Mouse (Mus musculus) forebrain, embryonic 11.5 days (tissue): ENCODE data around the gene Ccl4. TPM values are rescaled to one million over a fixed set of nuclear protein-coding genes. Genes with fewer than 3 reads are reported as not detected.

ENCODE experiments used
- ATAC-seq: fragments of 200-750 bp; cut with Nextera tagmentation; replicated peaks from 2 replicates; pipeline ENCODE4 v1.8.0; 2017; ENCODE audit warnings: moderate TSS enrichment; ENCODE audit not compliant: low FRiP score
- DNase-seq: peaks from one replicate; pipeline ENCODE4 v3.0.0-alpha.2; 2017; ENCODE audit warnings: low spot score
- H3K27ac ChIP-seq: fragments of 300-500 bp; sonication (generic); 2 replicates; pipeline ENCODE4 v1.5.1; 2014; ENCODE audit warnings: low read depth, low read length
- H3K27me3 ChIP-seq: fragments of 300-500 bp; sonication (generic); 2 replicates; pipeline ENCODE4 v1.6.1; 2014; ENCODE audit warnings: mild to moderate bottlenecking, low read length, mixed read lengths; ENCODE audit not compliant: control insufficient read depth, insufficient read depth
- H3K36me3 ChIP-seq: fragments of 300-500 bp; sonication (generic); 2 replicates; pipeline ENCODE4 v1.6.1; 2014; ENCODE audit warnings: mild to moderate bottlenecking, low read length, moderate library complexity, mixed read lengths; ENCODE audit not compliant: control insufficient read depth, insufficient read depth
- H3K4me1 ChIP-seq: fragments of 300-500 bp; sonication (generic); replicated peaks from 2 replicates; pipeline ENCODE4 v1.6.1; 2014; ENCODE audit warnings: low read length, mixed read lengths; ENCODE audit not compliant: control insufficient read depth, insufficient read depth
- H3K4me2 ChIP-seq: fragments of 300-500 bp; sonication (generic); 2 replicates; pipeline ENCODE4 v1.6.1; 2014; ENCODE audit warnings: low read depth, mild to moderate bottlenecking, low read length, moderate library complexity, mixed read lengths; ENCODE audit not compliant: severe bottlenecking
- H3K4me3 ChIP-seq: fragments of 300-500 bp; sonication (generic); 2 replicates; pipeline ENCODE4 v1.5.1; 2014; ENCODE audit warnings: low read depth, low read length
- H3K9ac ChIP-seq: fragments of 300-500 bp; sonication (generic); 2 replicates; pipeline ENCODE4 v1.6.1; 2014; ENCODE audit warnings: low read length
- H3K9me3 ChIP-seq: fragments of 300-500 bp; sonication (generic); 2 replicates; pipeline ENCODE4 v1.6.1; 2016; ENCODE audit warnings: low read length, mixed read lengths; ENCODE audit not compliant: control insufficient read depth
- WGBS: fragments of 180-500 bp; shearing (Covaris S2); extraction: QIAGEN DNeasy Blood & Tissue Kit; methylation state at CpG from one replicate; pipeline ENCODE4 v1.1.7; 2014; 5-methylcytosine and 5-hydroxymethylcytosine counted together
- polyA plus RNA-seq: library from polyadenylated mRNA; unstranded; fragments of >200 nt; fragmentation: Nextera tagmentation; extraction: Ambion mirVana; gene quantifications from 2 replicates; pipeline ENCODE4 v1.2.1, GENCODE M21; 2014

Ccl4 gene
- polyA plus RNA-seq, 1 experiment from 2014 or later = not detected

DNA sequence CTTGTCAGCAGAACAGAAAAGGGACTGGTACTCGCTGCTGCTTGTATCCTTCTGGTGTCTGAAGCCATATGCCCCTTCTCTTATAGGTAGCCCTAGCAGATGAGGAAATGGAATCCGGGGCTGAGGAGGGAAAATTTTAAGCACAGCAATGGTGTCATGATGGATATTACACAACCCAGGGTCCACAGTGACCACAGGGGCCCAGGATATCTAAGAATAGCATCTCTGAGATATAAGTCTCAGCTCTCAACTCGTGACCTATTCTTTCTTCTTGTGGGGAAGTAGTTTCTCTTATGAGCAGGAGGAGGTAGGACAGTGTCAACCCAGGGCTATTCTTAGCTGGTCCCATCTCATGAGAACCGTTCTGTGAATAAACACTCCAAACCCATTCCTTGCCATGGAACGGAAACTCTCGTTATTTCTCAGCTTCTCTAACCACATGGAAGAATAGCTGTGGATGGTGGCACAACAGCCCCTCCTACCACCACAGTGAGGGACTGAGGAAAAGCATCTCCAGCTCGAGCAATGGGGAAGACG is 13.0 kb upstream of the Ccl4 start, which contains the start of gene Ccl3:
Gene Ccl3, minus strand, starts transcription at position 51 of the 537 bp plus-strand sequence.
- ATAC-seq = no peak
- 86% methylated on average over 8 of the region's 8 CpGs for whole genome bisulfite sequencing
- H3K27ac ChIP-seq = no peak within 1 kb of the TSS

DNA sequence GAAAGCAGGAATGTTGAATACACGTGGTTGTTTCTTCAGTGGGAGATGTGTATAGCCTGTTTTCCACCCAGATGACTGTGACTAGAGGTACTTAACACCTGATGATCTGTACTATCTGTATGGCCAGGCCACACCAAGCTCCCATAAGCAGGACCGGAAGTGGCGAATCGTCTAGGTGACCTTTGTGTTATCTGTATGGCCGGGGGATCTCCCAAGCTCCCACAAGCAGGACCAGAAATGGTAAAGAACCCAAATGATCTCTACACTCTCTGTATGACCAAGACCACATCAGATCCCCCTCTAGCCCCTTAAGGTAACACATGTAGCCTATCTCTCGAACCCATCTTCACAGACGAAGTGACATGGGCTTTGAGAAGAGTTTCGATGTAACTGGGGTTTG is 7.8 kb upstream of the Ccl4 start:
- Histone ChIP-seq H3K36me3 (no peaks in the 10 kb centered on the region), H3K4me3 (no peak overlapping the region), H3K9me3 (no peaks in the 10 kb centered on the region), H3K27ac (no peak overlapping the region), H3K4me2 (no peak overlapping the region), H3K9ac (no peak overlapping the region), H3K4me1 (no peaks in the 10 kb centered on the region), H3K27me3 (no peaks in the 10 kb centered on the region)
- WGBS = 92% methylated on average over 8 of the region's 8 CpGs
- DNase-seq = no peak
- no peak for ATAC-seq

More for the DNA sequence above, 13.0 kb upstream of the Ccl4 start, which contains the start of gene Ccl3:
- Histone ChIP-seq H3K27me3 (no peaks in the 10 kb centered on the region), H3K4me2 (no peak within 1 kb of the TSS), H3K9ac (no peak within 1 kb of the TSS), H3K4me3 (no peak within 1 kb of the TSS), H3K9me3 (no peaks in the 10 kb centered on the region), H3K36me3 (no peaks in the 10 kb centered on the region), H3K4me1 (no peaks in the 10 kb centered on the region)
- no peak for DNase-seq

DNA sequence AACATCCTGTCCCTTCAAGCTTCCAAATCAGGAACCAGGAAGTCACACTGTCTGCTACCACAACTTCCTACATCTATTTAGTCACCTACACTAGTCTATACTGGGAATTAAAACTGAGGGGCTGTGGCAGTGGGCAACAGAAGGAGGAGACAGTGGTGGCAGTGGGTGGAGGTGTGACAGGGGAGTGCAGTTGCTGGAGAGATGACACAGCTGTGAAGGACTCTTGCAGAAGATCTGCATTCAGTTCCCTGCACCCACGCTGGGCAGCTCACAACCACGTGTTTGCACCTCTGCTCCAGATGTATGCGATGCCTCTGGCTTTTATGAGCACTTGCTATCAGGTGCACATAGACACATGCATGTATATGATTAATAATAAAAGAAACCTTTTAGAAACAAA is 4.9 kb upstream of the Ccl4 start:
- no peak overlapping the region for H3K9ac ChIP-seq
- no peaks in the 10 kb centered on the region for H3K36me3 ChIP-seq
- no peak overlapping the region for H3K4me2 ChIP-seq
- DNase-seq = no peak
- H3K27ac ChIP-seq = no peak overlapping the region
- H3K9me3 ChIP-seq = no peaks in the 10 kb centered on the region
- no peaks in the 10 kb centered on the region for H3K4me1 ChIP-seq
- no peak overlapping the region for H3K4me3 ChIP-seq
- WGBS = 75% methylated on average over 3 of the region's 3 CpGs
- no peak for ATAC-seq
- no peaks in the 10 kb centered on the region for H3K27me3 ChIP-seq

DNA sequence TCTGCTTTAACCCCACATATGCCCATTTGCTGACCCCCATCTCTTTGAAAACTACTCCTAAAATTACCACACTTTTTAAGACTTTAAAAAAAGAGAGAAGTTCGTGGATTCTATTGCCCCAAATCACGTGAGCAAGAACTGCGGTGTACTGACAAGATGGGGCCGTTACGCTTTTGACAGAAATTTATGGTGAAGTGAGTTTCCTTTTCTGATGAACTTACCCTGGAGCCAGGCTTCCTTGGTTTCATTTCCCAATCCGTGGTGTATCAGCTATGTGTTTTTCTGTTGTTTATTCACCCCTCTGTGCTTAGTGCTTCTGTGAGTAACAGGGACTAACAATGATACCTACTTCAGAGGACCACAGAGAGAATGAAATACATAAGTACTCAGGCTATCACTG is 3.6 kb upstream of the Ccl4 start:
- Histone ChIP-seq H3K4me3 (no peak overlapping the region), H3K9me3 (no peaks in the 10 kb centered on the region), H3K36me3 (no peaks in the 10 kb centered on the region), H3K27me3 (no peaks in the 10 kb centered on the region), H3K27ac (no peak overlapping the region), H3K9ac (no peak overlapping the region), H3K4me1 (no peaks in the 10 kb centered on the region), H3K4me2 (no peak overlapping the region)
- no peak for DNase-seq
- WGBS = 87% methylated on average over 6 of the region's 6 CpGs
- no peak for ATAC-seq

DNA sequence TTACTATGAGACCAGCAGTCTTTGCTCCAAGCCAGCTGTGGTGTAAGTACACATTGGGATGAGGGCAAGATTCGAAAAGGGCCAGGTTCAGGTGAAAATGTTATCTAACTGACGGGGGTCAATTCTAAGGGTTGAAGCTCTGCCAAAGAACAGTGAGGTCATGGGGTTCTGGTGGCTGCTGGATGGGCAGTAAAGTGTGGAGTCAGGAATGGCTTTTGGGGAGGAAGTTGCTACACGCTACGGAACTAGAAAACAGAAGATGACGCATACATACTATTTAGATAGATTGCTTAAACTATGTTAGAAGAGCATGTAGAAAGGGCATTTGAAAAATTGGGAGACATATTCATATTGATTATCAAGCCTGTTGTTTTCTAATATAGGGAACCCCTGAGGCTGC is 1.1 kb downstream of the Ccl4 start:
- ATAC-seq (no peak), DNase-seq (no peak)
- Histone ChIP-seq H3K4me1 (no peaks in the 10 kb centered on the region), H3K27me3 (no peaks in the 10 kb centered on the region), H3K36me3 (no peaks in the 10 kb centered on the region), H3K9ac (no peak overlapping the region), H3K4me3 (no peak overlapping the region), H3K4me2 (no peak overlapping the region), H3K9me3 (no peaks in the 10 kb centered on the region), H3K27ac (no peak overlapping the region)
- WGBS = 87% methylated on average over 5 of the region's 5 CpGs

DNA sequence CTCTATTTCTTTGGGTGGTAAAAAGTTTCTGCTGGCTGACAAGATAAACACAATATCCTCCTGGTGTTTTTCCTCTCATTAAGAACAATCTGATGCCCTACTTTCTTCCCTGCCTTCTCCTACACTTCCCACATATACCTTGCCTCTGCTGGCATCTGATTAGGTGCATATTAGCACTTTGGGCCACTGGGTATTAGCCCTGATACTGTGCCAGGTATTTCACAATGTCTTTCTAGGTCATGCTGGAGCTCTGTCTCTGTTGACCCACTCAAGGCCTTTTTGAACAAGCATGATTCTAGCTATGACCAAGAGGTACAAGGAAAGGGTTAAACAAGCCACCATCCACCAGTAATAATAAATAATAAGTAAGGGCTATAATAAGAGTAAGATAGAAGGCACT is 9.4 kb downstream of the Ccl4 start:
- ATAC-seq (no peak), DNase-seq (no peak)
- H3K4me3 ChIP-seq = no peak overlapping the region
- H3K27me3 ChIP-seq = no peaks in the 10 kb centered on the region
- H3K9me3 ChIP-seq = no peaks in the 10 kb centered on the region
- H3K36me3 ChIP-seq = no peaks in the 10 kb centered on the region
- no peak overlapping the region for H3K27ac ChIP-seq
- no peak overlapping the region for H3K4me2 ChIP-seq
- no peak overlapping the region for H3K9ac ChIP-seq
- H3K4me1 ChIP-seq = no peaks in the 10 kb centered on the region

DNA sequence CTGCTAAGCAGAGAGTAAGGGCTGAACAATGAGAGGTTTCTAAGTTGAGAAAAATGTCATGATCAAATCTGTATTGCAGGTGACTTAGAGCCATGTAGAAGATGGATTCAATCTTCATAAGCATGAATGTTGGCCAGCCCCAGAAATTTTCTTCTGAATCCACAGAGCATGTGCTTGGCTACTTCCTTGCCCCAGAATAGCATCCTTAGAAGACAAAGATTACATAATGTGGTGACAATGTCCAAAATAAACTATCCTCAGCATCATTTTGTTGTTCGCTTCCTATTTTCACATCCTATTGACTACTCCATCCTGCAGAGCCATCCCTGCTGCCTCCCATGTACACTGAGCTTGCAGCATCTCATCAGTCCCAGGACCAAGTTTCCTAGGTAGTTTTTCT is 13.3 kb downstream of the Ccl4 start:
- H3K27ac ChIP-seq = no peak overlapping the region
- WGBS = 86% methylated on average over 1 of the region's 1 CpGs
- H3K9me3 ChIP-seq = no peaks in the 10 kb centered on the region
- H3K4me3 ChIP-seq = no peak overlapping the region
- H3K4me2 ChIP-seq = no peak overlapping the region
- ATAC-seq (no peak), DNase-seq (no peak)
- H3K36me3 ChIP-seq = no peaks in the 10 kb centered on the region
- H3K9ac ChIP-seq = no peak overlapping the region
- H3K4me1 ChIP-seq = no peaks in the 10 kb centered on the region
- H3K27me3 ChIP-seq = no peaks in the 10 kb centered on the region

DNA sequence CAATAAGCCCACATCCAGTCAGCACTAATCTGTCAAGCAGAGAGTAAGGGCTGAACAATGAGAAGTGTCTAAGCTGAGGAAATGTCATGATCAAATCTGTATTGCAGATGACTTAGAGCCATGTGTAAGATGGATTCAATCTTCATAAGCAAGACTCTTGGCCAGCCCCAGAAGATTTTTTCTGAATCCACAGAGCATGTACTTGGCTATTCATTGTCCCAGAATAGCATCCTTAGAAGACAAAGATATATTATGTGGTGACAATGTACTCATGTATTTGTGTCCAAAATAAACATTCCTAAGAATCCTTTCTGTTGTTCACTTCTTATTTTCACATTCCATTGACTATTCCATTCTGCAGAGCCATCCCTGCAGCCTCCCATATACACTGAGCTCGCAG is 27.5 kb downstream of the Ccl4 start:
- Histone ChIP-seq H3K4me1 (no peaks in the 10 kb centered on the region), H3K27ac (no peak overlapping the region), H3K27me3 (no peaks in the 10 kb centered on the region), H3K9me3 (no peaks in the 10 kb centered on the region), H3K4me3 (no peak overlapping the region), H3K9ac (no peak overlapping the region), H3K4me2 (no peak overlapping the region), H3K36me3 (no peaks in the 10 kb centered on the region)
- ATAC-seq (no peak), DNase-seq (no peak)
- WGBS = 84% methylated on average over 1 of the region's 1 CpGs

DNA sequence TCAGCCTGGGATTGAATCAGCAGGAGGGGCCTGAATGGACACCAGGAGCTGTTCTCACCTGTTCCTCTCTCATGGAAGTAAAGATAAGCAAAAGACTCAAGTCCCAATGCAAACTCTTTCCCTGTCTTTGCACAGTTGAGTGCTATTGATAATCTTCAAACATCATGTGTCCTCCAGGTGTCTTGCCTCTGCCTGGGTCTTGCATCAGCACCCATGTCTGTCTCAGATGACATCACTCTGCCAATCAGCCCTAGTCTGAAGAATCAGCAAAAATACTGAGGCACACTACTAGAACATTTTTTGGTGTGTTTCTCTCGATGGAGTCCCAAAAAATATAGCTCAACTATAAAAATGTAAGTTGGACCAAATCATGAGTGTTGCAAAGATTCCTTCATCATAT is 29.6 kb downstream of the Ccl4 start:
- WGBS = 65% methylated on average over 1 of the region's 1 CpGs
- Histone ChIP-seq H3K36me3 (no peaks in the 10 kb centered on the region), H3K27ac (no peak overlapping the region), H3K9me3 (no peaks in the 10 kb centered on the region), H3K4me2 (no peak overlapping the region), H3K4me1 (no peaks in the 10 kb centered on the region), H3K27me3 (no peaks in the 10 kb centered on the region), H3K9ac (no peak overlapping the region), H3K4me3 (no peak overlapping the region)
- no peak for ATAC-seq
- no peak for DNase-seq
